Mouse (Mus musculus) right cerebral cortex, adult 2 months (tissue): ENCODE data around the gene Pou2f2.

ENCODE experiments used
- DNase-seq, 2 experiments: peaks; one replicate each; pipeline ENCODE4 v3.0.0; 2021 to 2022; ENCODE audit warnings: low spot score in 2 of 2

Gene Pou2f2

DNA sequence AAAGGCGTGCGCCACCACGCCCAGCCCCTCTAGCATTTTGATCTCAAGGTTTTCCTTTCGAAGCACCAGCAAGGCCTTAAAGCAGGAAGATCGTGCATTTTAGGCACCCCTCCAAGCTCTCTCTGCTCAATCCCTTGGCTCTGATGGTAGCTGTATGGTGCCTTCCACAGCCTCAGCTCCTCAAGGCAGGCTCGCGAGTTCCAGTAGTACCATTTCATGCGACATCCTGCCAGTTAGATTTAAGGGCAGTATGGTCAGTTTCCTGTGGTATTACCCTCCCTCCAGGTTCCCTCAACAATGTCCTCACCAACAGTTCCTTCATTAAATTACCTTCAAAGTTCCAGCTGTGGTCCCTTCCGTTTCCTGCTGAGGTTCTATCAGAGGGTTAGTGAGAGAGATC is 16.6 kb upstream of the Pou2f2 start:
- no peak for DNase-seq

DNA sequence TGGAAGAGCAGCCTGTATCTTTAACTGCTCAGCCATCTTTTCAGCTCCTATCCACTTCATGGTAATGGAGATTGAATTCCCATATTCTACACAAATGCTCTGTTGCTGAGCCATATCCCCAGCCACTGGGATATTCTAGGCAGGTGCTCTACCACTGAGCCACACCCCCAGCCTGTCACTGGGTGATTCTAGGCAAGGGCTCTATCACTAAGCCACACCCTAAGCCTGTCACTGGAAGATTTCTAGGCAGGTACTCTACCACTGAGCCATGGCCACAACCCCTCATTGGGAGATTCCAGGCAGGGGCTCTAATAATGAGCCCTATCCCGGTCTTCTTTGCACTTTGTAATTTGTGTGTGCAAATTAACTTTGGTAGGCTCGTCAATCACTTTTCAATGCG is 15.6 kb upstream of the Pou2f2 start:
- no peak for DNase-seq

DNA sequence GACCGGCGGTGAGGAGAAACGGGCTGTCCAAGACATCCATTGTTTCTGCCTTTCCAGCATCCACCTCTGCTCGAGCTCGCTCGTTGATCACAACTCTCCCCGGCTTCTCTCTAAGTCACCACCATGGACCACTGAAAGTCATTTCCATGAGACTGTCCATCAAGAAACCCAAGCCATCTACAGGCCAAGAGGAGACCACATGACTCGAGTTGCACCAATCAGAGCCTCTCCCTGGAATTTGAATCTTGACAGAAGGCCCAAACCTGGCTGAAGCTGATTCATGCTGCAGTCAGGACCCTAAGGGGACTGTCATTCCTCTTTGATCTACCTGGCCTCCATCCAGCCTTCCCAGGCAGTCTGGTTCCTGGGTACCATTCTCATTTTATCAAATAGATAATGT is 12.6 kb upstream of the Pou2f2 start:
- DNase-seq: no peak

DNA sequence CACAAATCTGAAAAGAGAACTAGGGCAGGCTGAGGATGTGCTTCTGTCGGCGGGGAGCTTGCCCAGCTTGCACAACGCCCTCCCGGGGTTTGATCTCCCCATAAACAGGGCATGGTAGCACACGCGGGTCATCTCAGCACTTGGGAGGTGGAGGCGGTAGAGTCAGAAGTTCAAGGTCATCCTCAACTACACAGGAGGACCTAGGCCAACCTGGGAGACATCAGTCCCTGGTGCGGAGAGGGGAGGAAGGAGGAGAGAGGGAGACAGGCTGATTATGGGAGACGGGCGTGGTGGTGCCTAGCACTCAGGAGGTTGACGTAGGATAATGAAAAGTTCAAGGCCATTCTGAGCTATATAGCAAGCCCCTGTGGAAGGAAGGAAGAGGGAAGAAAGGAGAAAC is 11.3 kb upstream of the Pou2f2 start:
- no peak for DNase-seq

DNA sequence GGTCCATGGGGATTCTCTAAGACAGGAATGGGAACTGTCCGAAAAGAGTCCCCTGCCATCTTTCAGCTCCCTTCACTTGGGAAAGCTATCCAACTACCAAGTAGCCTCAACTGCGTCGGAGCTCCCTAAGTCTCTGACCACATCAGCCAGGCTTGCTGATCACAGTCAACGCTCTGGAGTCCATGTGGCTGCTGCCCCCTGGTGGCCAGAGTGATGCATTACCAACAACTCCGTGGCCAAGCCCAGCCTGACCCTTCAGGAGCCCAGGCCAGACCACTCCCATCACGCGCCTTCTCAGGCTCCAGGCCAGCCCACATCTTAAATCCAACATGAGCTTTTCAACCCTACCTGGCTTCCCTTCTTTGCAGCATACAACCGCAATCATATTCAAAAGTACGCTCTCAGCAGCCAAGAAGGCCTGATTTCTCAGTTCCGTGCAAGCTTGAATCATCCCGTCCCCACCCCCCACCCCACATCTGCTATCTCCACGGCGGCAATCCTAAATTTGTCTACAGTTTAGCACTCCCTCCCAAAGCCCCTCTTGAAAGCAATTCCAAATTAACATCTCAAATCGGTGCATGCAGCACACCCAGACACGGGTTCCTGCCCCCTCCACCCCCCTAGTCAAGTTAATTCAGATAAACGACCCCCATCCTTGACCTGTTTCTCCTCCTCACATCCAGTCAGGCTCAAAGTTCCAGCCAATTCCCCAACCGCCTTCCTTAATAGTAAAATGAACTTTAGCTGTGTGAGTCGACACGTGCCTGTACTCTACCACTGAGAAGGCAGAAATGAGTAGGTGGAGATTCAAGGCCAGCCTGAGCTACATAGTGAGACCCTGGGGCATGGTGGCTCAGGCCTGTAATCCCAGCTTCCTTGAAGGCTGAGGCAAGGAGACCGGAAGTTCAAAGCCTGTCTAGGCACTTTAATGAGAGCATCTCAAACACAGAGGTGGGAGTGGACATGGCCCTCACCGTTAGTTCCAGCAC is 8.4 kb upstream of the Pou2f2 start:
- DNase-seq: peak; percentile 89 to 90

DNA sequence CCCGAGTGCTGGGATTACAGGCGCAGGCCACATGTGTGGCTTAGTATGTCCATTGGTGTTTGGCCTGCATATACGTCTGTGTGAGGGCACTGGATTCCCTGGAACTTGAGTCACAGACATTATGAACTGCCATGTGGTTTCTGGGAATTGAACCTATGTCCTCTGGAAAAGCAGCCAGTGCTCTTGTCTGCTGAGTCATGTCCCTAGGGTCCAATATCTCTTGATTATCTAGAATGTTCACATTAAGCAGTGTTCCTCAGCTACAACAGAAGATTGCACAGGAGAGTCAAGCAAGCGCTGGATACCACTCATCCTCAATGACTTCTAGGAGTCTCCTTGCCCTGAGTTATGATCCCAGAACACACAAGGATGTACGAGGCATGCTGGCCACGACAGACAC is 4.6 kb upstream of the Pou2f2 start:
- DNase-seq: no peak

DNA sequence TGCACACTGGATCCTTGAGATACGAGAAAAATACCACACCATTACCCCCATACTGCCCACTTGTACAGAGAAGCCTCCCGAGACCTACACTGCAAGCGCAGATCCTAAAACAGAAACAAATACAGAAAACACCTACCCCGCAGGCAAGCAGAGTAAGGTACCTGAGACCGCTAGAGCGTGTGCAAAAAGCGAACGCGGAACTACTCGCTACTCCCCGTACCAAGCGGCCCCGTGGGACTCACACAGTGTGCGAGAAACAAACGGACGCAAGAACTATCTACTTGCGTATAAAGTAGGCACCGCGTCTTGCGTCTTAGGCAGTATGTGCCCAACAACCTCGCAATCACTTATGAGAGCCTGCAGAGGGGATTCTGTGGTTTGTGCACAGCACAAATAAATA is 2.3 kb upstream of the Pou2f2 start:
- DNase-seq: peak in 1 of 2 experiments; percentile 16

DNA sequence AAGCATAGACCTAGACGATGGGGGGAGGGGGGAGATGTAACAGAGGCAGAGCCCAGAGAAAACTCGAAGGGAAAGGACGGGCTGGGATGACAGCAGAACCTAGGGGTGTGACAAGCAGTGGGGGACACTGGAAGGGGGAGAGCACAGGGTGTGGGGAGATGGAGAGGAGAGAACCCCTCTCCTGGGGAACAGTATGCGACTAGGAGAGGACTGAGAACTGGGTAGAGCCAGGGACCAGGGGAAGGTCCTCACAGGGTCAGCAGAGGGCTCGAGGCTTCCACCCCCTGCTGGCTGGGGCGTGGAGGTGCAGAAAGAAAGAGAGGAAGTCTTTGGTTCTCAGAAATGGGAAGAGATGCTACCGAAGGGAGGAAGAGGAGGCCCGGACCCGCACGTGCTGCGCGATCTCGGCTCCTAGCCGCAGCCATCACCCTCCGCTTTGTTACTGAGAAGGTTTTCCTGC is 1.8 kb upstream of the Pou2f2 start:
- peak; percentile 11 to 27 for DNase-seq

DNA sequence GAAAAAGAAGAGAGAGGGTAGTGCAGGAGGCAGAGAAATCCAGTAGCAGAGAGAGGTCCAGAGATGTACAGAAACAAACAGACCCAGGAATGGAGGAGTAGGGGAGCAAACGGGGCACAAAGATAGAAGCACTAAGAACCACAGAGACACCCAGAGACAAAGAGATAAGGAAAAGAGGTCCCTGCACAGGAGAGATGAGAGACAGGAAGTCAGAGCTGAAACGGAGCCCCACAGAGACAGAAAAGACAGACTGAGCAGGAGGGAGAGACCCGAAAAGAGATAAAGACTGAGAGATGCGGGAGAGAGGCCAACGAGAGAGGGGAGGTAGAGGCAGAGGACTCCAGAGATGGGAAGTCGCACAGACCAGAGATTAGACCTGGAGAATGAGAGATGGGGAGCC is 986 bp upstream of the Pou2f2 start:
- no peak for DNase-seq

DNA sequence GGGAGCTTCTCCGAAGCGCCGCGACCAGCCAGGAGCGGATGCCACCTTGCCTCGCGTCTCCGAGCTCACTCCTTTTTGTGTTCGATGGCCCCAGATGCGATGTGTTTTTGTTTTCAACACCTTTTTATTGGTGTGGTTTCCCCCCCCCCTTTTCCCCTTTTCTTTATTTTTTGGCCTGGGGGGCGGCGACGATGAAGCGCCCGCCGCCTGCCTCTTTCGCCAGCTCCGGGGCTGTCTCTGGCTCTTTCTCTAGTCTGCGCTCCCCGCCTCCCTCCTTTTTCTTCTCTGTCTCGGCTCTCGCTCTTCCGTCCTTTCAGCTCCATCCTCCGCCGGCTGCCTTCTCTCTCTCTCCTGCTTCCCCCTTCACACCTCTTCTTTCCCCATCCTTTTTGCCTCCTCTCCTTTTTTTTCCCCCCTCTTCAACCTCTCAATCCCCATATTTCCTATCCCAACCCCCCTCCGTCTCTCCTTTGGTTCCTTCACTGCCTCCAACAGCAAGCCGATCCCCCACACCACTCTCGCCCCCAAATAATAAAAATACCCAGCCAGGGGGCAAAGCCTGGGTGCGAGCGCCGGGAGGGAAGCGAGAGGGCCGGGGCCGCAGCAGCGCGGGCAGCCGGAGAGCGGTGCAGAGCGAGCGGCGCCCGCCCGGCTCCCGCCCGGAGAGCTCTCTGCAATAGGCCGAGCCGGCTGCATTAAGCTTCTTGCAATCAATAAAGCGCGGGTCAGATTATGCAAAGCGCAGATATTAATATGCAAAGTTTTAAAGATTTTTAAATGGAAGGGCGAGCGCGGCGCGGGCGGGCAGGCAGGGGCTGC is 530 bp downstream of the Pou2f2 start:
- peak; percentile 40 to 44 for DNase-seq

DNA sequence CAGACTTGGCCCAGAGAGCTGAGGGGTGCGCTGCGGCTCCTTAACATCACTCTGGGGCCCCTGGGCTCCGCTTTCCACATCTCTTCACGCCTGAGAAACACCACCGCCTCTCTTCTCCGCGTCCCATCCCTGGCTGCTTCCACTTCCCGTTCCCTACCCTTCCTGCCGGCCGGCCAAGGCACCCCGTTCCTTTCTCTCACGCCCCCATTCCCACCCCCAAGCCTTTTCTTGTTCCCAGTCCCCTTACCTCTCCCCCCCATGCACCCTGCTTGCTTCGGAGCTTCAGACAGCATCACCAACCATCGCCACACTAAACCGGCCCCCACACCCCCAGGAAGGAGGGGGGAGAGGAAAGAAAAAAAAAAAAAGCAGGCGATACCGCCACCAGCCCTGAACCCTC is 1.2 kb downstream of the Pou2f2 start:
- DNase-seq: peak; percentile 37 to 43

DNA sequence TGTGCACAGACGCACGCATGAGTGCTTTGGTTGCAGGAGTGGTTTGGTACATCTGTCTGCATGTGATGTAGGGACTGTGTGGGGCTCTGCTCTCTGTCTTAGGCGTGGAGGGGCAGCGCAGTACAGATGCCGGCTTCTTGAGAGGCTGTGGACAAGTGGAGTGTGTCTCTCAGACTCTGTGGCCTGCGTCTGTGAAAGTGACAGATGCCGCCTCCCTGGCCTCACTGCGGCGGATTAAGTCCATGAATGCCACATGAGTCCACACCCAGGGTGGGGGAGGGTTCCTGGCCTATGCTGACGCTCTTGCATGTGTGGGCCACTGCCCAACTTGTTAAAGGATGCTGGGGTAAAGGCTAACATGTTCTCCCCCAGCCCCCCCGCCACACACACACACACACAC is 5.2 kb downstream of the Pou2f2 start:
- DNase-seq: no peak

DNA sequence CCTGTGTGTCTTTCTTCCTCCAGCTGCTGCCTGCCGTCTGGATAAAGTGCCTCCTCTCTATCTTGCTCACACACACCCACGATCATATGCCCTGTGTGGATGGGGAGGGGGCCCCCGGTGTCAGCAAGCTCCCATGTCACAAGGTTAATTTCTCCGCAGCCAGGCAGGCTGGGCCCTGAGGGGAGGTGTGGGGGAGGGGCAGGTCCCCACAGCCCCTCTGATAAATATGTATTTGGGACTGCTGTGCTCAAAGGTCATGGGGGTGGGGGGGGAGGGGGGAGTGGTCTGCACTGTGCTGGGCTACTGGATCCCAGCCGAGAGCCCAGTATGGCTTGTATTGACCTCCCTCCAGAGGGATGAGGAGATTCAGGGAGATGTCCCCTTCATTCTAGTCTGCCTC is 6.9 kb downstream of the Pou2f2 start:
- DNase-seq: no peak

DNA sequence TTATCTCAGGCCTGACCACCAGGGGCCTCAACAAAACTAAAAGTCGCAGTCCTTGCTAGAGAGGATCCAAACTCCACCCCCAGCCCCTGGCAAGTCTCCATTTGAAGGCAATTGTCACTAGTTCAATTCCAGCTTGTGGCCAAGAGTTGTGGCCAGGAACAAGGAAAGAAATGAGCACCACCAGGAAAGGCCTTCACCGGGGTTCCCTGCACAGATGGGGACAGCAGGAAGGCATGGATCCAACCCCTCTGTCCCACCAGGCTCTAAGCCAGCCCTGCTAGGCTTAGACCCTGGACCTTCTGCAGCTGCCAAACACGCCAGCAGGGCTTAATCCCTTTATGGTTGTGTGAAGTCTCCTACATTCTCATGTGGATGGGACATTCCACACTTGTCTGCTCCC is 8.9 kb downstream of the Pou2f2 start:
- no peak for DNase-seq

DNA sequence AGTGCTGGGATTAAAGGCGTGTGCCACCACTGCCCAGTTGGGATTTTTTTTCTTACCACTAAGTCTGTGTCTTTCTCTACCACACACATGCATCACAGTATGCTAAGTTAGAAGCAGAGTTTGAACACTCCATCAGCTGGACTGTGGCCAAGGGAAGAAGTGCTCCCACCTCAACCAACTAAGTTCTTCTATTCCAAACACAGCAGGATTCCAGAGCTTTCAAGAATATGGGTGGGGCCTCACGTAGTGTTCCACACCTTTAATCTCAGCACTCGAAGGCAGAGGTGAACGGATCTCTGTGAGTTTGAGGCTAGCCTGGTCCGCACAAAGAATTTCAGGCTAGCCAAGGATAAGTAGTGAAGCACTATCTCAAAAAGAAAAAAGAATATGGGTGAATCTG is 13.4 kb downstream of the Pou2f2 start:
- no peak for DNase-seq

DNA sequence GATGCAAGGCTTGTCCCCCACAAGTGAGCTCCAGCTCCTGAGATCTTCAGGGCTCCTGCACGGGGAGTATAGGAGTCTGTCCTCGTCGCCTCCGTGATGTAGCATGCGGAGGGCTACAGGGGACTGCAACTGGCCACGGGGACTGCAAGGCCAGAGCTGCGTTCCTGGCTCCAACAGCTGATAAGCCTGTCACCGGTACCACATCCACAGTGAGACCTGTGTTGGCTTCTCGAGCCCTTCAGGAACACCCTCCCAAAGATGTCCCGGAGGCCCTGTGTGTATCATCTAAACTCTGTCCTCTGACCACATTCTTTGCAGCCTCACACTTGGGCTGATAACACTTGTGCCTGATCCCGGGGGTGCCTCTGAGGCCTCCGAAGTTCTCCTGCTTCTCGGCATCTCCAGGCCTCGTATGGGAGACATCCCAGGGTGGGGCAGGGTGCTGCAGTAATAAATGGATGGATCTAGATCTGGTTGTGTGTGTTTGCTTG is 23.3 kb downstream of the Pou2f2 start:
- DNase-seq: no peak

DNA sequence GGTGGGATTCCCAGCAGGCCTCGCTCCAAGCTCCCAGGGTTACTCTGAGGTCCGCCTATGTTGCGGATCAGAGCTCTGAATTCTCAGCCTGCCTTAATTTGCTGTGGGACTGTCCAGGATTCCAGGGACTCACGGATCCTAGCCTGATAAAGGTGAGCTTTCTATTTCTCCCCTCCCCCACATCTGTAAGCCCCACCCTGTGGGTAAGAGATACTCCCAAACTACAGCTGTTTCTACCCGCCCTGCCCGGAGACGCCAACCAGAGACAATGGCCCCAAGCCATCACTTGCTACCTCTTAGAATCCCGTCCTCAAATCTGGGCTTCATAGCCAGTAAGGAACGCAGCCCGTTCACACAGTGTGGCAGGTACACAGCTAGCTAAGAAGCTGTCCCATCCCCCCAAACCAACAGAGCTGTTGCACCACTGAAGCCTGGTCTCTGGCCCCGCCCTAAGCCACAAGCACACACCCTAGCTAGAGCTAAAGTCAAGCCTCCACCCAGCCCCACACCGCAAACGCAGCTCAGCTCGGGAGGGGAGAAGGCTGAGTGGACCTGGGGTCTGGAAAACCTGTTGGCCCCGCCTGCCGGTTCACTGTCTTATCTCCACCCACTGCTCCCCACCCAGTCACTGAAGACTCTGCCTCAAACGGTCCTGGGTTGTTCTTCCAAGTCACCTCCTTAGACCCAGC is 23.9 kb downstream of the Pou2f2 start:
- no peak for DNase-seq

DNA sequence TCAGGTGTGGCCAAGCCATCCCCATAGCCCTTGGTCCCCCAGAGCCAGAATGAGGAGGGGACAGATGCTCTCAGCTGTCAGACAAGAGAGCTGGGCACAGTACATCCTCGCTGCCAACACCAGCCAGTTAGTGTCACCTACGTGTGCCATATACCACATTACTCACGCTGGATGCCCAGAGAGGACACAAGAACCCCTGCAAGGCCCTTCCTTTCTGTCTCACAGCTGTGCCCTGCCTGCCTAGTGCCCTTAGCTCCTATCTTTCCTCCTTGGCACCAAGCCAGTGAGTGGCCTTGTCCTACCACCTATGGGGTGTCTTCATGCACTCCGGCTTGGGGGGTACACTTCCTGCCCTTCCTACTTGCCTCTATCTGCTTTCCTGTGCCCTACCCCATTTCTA is 24.9 kb downstream of the Pou2f2 start:
- no peak for DNase-seq

DNA sequence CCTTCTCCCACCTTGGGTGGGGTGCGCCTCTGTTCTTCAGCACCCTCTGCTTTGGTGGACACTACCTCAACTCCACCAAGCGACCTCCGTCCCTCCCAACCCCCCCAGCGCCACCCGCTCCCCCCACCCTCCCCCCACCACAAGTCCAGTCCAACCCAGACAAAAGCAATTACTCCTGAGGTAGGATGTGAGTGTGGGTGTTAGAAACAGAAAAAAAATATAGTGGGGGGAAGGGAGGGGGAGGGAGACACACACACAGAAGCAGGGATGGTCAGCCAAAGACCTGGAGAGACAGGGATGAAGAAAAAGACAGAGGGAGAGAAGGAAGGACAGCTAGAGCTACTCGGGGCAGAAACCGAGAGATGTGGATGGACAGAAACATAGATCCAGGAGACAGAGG is 25.7 kb downstream of the Pou2f2 start:
- no peak for DNase-seq

DNA sequence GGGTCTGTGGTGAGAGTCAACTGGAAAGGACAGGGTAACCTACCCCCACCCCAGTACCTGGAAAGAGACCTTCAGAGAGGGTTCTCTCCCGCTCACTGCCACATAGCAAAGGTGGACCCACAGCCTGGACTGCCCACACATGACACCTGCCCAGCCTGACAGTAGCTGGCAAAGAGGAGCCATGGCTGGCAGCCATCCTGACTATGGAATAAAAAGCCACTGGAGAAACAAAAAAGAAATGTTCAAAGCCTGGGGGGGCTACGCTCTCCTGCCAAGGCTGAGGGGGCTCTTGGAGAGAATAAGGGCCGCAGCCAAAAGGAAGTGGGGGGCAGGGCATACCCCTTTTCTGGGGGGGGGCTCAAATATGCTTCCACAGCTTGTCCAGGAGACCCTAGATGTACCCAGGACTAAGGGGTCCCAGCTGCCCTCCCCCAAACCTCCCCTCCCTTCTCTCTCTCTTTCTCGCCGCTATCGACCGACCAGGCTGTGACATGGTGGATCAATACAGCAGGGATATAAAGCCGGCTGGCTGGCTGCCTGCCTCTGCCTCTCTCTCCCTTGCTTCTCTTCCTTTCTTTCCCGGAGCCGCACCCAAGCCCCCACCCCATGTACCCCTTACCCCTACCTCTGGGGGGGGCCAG is 27.5 kb downstream of the Pou2f2 start:
- peak in 1 of 2 experiments; percentile 20 for DNase-seq

DNA sequence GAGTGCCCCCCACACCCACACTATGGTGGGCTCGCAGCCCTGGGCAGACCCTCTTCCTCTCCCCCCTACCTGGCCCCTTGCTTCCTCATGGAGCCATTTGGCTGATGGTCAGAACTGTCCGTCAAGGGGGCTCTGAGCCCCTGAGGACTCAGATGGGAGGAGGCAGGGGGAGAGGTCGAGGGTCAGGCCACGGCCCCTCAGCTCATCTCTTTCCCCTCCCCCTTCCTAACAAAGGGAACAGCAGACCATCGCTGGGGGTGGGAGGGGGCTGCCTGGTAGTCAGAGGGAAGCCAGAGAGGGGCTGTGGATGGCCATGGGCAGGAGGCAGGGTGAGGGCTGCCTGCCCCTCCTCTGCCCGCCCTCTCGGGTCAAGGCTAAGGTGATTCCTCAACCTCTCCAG is 28.5 kb downstream of the Pou2f2 start:
- no peak for DNase-seq
